Mouse (Mus musculus) cortical plate, adult 2 months (tissue): ENCODE results near the gene Mgat5b.

Source experiments
- CTCF ChIP-seq: fragments of 200-500 bp; IDR thresholded peaks from 2 replicates; pipeline ENCODE4 v1.5.1; 2011; ENCODE audit warnings: mild to moderate bottlenecking, control low read depth, low read length; ENCODE audit not compliant: insufficient read depth; ENCODE audit errors: extremely low read depth
- POLR2A ChIP-seq: fragments of 200-500 bp; IDR thresholded peaks from 2 replicates; pipeline ENCODE4 v1.6.1; 2011; ENCODE audit warnings: mild to moderate bottlenecking, low read length, control low read depth; ENCODE audit not compliant: insufficient read depth; ENCODE audit errors: extremely low read depth

DNA sequence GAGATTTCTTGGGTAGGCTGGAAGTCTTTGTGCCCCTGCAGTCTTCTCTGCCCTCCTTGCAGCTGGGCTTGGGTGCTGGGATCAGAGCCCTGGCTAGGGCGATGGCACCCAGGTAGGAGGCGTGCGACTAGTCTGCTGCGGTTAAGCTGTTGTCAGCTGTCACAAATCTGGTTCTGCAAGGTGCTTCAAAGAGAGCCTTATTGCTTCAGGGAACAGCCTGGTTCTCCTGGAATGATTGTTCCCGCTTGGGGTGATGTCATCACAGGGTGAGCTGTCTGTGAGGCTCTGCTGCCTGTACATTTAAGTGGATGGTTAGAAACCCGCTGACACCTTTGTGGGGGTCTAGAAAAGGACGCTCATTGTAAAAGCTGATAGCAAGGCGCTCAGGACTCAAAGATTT lies 49.4 kb upstream of the Mgat5b start:
- TF ChIP-seq CTCF: no peak
- TF ChIP-seq POLR2A: no peak
